Mouse (Mus musculus): ENCODE results near the gene Ptgfrn. TPM values are rescaled to one million over a fixed set of nuclear protein-coding genes. Genes with fewer than 3 reads are reported as not detected.

Ptgfrn gene
- total RNA-seq, 2 experiments from 2014 or later = 1.2 to 1.8 TPM

GRCm38 (mm10) chr3:101117386-101117749, 7.3 kb upstream of the Ptgfrn start:
- no peak for ATAC-seq (ENCODE audit: poor library complexity, severe bottlenecking)

GRCm38 (mm10) chr3:101116431-101117385, 6.6 kb upstream of the Ptgfrn start:
- ATAC-seq (ENCODE audit: poor library complexity, severe bottlenecking) = no peak

GRCm38 (mm10) chr3:101112518-101112894, 2.4 kb upstream of the Ptgfrn start:
- no peak for ATAC-seq (ENCODE audit: poor library complexity, severe bottlenecking)

- ATAC-seq (ENCODE audit: poor library complexity, severe bottlenecking) = no peak
Observed at GRCm38 (mm10) chr3:101111848-101112517, 1.9 kb upstream of the Ptgfrn start.

GRCm38 (mm10) chr3:101111321-101111720, 1.2 kb upstream of the Ptgfrn start:
- ATAC-seq (ENCODE audit: poor library complexity, severe bottlenecking) = no peak

- no peak for ATAC-seq (ENCODE audit: poor library complexity, severe bottlenecking)
Observed at GRCm38 (mm10) chr3:101110838-101111103, 693 bp upstream of the Ptgfrn start.

- peak; percentile 28 for ATAC-seq (ENCODE audit: poor library complexity, severe bottlenecking)
Observed at GRCm38 (mm10) chr3:101109558-101110021, 488 bp downstream of the Ptgfrn start.

GRCm38 (mm10) chr3:101108848-101109247, 1.2 kb downstream of the Ptgfrn start:
- ATAC-seq (ENCODE audit: poor library complexity, severe bottlenecking) = no peak

- no peak for ATAC-seq (ENCODE audit: poor library complexity, severe bottlenecking)
Observed at GRCm38 (mm10) chr3:101108282-101108681, 1.8 kb downstream of the Ptgfrn start.

- ATAC-seq (ENCODE audit: poor library complexity, severe bottlenecking) = no peak
Observed at GRCm38 (mm10) chr3:101106326-101106725, 3.8 kb downstream of the Ptgfrn start.

GRCm38 (mm10) chr3:101105486-101105885, 4.6 kb downstream of the Ptgfrn start:
- ATAC-seq (ENCODE audit: poor library complexity, severe bottlenecking) = no peak

- ATAC-seq (ENCODE audit: poor library complexity, severe bottlenecking) = no peak
Observed at GRCm38 (mm10) chr3:101104883-101105282, 5.2 kb downstream of the Ptgfrn start.

GRCm38 (mm10) chr3:101103770-101104169, 6.3 kb downstream of the Ptgfrn start:
- ATAC-seq (ENCODE audit: poor library complexity, severe bottlenecking) = no peak

GRCm38 (mm10) chr3:101102106-101102505, 8.0 kb downstream of the Ptgfrn start:
- ATAC-seq (ENCODE audit: poor library complexity, severe bottlenecking) = no peak

GRCm38 (mm10) chr3:101101184-101101583, 8.9 kb downstream of the Ptgfrn start:
- no peak for ATAC-seq (ENCODE audit: poor library complexity, severe bottlenecking)

- ATAC-seq (ENCODE audit: poor library complexity, severe bottlenecking) = no peak
Observed at GRCm38 (mm10) chr3:101099701-101100357, 10.2 kb downstream of the Ptgfrn start.

- 0 out of 2 replicates have a peak, but pooled peaks have one; percentile 14 for ATAC-seq (ENCODE audit: poor library complexity, severe bottlenecking)
Observed at GRCm38 (mm10) chr3:101098073-101098472, 12.0 kb downstream of the Ptgfrn start.

GRCm38 (mm10) chr3:101097146-101097800, 12.8 kb downstream of the Ptgfrn start:
- ATAC-seq (ENCODE audit: poor library complexity, severe bottlenecking) = no peak

- no peak for ATAC-seq (ENCODE audit: poor library complexity, severe bottlenecking)
Observed at GRCm38 (mm10) chr3:101095761-101096449, 14.2 kb downstream of the Ptgfrn start.

- ATAC-seq (ENCODE audit: poor library complexity, severe bottlenecking) = no peak
Observed at GRCm38 (mm10) chr3:101092202-101092601, 17.9 kb downstream of the Ptgfrn start.
